Mouse (Mus musculus) lung, postnatal 0 days (tissue): ENCODE measurements around the gene Rnf31. TPM values are rescaled to one million over a fixed set of nuclear protein-coding genes. Genes with fewer than 3 reads are reported as not detected.

Source experiments
- ATAC-seq: fragments of 200-750 bp; cut with Nextera tagmentation; 2 replicates; pipeline ENCODE4 v1.8.0; 2017; ENCODE audit warnings: moderate library complexity
- DNase-seq: peaks from one replicate; pipeline ENCODE4 v3.0.0-alpha.2; 2016; ENCODE audit warnings: low spot score
- H3K27ac ChIP-seq: fragments of 300-500 bp; sonication (generic); 2 replicates; pipeline ENCODE4 v1.5.1; 2014; ENCODE audit warnings: antibody characterized with exemption, mild to moderate bottlenecking, low read length, mixed read lengths
- H3K27me3 ChIP-seq: fragments of 300-500 bp; sonication (generic); replicated peaks from 2 replicates; pipeline ENCODE4 v1.6.1; 2014; ENCODE audit warnings: low read length, mixed read lengths; ENCODE audit not compliant: insufficient read depth
- H3K36me3 ChIP-seq: fragments of 300-500 bp; sonication (generic); 2 replicates; pipeline ENCODE4 v1.6.1; 2014; ENCODE audit warnings: low read length, mixed read lengths; ENCODE audit not compliant: insufficient read depth
- H3K4me1 ChIP-seq: fragments of 300-500 bp; sonication (generic); 2 replicates; pipeline ENCODE4 v1.6.1; 2014; ENCODE audit warnings: antibody characterized with exemption, low read depth, low read length, mixed read lengths; ENCODE audit not compliant: insufficient read depth
- H3K4me2 ChIP-seq: fragments of 300-500 bp; sonication (generic); replicated peaks from 2 replicates; pipeline ENCODE4 v1.6.1; 2014; ENCODE audit warnings: low read depth, mild to moderate bottlenecking, low read length, moderate library complexity, mixed read lengths
- H3K4me3 ChIP-seq: fragments of 300-500 bp; sonication (generic); 2 replicates; pipeline ENCODE4 v1.5.1; 2014; ENCODE audit warnings: low read depth, low read length
- H3K9ac ChIP-seq: fragments of 300-500 bp; sonication (generic); replicated peaks from 2 replicates; pipeline ENCODE4 v1.6.1; 2014; ENCODE audit warnings: low read depth, mild to moderate bottlenecking
- H3K9me3 ChIP-seq: fragments of 300-500 bp; sonication (generic); 2 replicates; pipeline ENCODE4 v1.6.1; 2016; ENCODE audit warnings: low read length, mixed read lengths
- CTCF ChIP-seq: IDR thresholded peaks from 2 replicates; pipeline ENCODE4 v1.5.1; 2016; ENCODE audit warnings: antibody characterized with exemption, mild to moderate bottlenecking
- EP300 ChIP-seq: IDR thresholded peaks from 2 replicates; pipeline ENCODE4 v1.6.1; 2016; ENCODE audit warnings: antibody characterized with exemption, mild to moderate bottlenecking, control low read depth
- WGBS: fragments of 180-500 bp; shearing (Covaris S2); extraction: QIAGEN DNeasy Blood & Tissue Kit; methylation state at CpG from one replicate; pipeline ENCODE4 v1.1.7; 2014; 5-methylcytosine and 5-hydroxymethylcytosine counted together
- polyA plus RNA-seq: library from polyadenylated mRNA; unstranded; fragments of >200 nt; fragmentation: Nextera tagmentation; extraction: Ambion mirVana; gene quantifications from 2 replicates; pipeline ENCODE4 v1.2.1, GENCODE M21; 2015

Rnf31 gene
- polyA plus RNA-seq, 1 experiment from 2014 or later, result 24.1 TPM

DNA sequence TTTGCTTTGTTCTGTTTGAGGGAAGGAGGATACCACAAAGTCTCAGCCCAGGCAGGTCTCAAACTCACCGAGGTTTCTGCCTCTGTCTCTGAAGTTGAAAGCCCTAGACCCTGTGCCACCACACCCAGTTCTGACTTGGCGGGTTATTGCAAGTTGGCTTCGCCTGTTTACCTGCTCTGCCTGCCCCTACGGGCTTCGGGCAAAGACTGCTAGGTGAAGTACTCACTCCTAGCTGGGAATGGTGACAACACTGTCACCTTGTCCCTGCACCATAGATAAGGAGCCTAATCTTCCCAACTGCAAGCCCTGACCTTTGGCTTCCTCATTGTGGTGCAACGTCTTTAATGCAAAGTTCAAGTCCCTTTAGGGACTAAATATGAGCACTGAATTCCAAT lies 5.9 kb upstream of the Rnf31 start:
- H3K9ac ChIP-seq, result no peak overlapping the region
- H3K4me2 ChIP-seq, result peak overlapping the region; percentile 81
- H3K9me3 ChIP-seq, result no peaks in the 10 kb centered on the region
- DNase-seq (no peak), ATAC-seq (peak; percentile 18)
- H3K4me1 ChIP-seq, result peaks cover 4% of the 10 kb centered on the region; the same call in 1 of the 2 replicates
- peaks cover 12% of the 10 kb centered on the region; the same call in 1 of the 2 replicates for H3K36me3 ChIP-seq
- TF ChIP-seq CTCF (no peak), EP300 (no peak)
- no peaks in the 10 kb centered on the region for H3K27me3 ChIP-seq
- peak overlapping the region; percentile 57 for H3K4me3 ChIP-seq
- H3K27ac ChIP-seq, result peak overlapping the region; percentile 47; the same call in 1 of the 2 replicates
- WGBS, result 48% methylated on average over 6 of the region's 6 CpGs

DNA sequence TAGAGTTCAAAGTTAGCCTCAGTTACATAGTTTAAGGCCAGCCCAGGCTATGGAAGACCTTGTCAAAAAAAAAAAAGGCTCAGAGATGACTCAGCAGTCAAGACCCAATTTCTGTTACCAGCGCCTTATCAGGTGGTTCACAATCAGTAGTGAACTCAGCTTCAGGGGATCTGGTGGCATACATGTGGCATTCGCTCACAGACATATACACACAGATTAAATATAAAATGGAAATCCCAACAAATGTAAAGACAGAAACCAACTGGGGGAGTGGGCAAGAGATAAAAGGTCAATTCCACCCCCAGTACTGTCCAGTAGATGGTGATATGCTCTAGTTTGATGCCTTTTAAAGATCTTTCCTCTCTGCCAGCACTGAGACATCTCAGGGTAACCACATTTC lies 5.4 kb upstream of the Rnf31 start:
- no peak overlapping the region for H3K4me3 ChIP-seq
- DNase-seq, result no peak
- H3K9me3 ChIP-seq, result no peaks in the 10 kb centered on the region
- no peak overlapping the region for H3K27ac ChIP-seq
- H3K4me2 ChIP-seq, result no peak overlapping the region
- H3K9ac ChIP-seq, result no peak overlapping the region
- peaks cover 4% of the 10 kb centered on the region; the same call in 1 of the 2 replicates for H3K4me1 ChIP-seq
- no peak for ATAC-seq
- peaks cover 9% of the 10 kb centered on the region; the same call in 1 of the 2 replicates for H3K36me3 ChIP-seq
- no peaks in the 10 kb centered on the region for H3K27me3 ChIP-seq
- TF ChIP-seq EP300 (no peak), CTCF (no peak)
- 91% methylated on average over 2 of the region's 2 CpGs for WGBS

DNA sequence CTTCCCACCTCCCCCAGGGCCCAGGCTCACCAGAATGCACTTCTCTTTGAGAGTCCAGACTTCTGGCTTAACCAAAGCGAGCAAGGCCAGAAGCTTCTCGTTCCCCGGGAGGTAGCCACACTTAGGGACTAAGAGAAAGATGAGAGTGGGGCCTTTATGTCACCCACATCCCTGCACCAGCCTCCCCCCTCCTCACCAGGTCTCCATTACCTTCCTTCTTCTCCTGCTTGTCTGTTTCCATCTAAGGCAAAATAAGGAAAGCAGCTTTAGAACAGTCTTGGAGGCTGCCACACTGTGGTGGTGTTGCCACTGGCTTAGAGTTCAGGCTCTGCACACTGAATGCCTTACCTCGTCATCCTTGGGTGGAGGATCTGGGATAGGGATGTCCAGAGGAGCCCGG lies 2.2 kb upstream of the Rnf31 start:
- Histone ChIP-seq H3K4me1 (peaks cover 10% of the 10 kb centered on the region), H3K9ac (no peak overlapping the region), H3K27me3 (no peaks in the 10 kb centered on the region), H3K27ac (no peak overlapping the region), H3K4me2 (no peak overlapping the region), H3K4me3 (no peak overlapping the region), H3K36me3 (peaks cover 6% of the 10 kb centered on the region; the same call in 1 of the 2 replicates), H3K9me3 (no peaks in the 10 kb centered on the region)
- no peak for TF ChIP-seq CTCF
- no peak for TF ChIP-seq EP300
- ATAC-seq (no peak), DNase-seq (no peak)
- WGBS, result 94% methylated on average over 5 of the region's 5 CpGs

DNA sequence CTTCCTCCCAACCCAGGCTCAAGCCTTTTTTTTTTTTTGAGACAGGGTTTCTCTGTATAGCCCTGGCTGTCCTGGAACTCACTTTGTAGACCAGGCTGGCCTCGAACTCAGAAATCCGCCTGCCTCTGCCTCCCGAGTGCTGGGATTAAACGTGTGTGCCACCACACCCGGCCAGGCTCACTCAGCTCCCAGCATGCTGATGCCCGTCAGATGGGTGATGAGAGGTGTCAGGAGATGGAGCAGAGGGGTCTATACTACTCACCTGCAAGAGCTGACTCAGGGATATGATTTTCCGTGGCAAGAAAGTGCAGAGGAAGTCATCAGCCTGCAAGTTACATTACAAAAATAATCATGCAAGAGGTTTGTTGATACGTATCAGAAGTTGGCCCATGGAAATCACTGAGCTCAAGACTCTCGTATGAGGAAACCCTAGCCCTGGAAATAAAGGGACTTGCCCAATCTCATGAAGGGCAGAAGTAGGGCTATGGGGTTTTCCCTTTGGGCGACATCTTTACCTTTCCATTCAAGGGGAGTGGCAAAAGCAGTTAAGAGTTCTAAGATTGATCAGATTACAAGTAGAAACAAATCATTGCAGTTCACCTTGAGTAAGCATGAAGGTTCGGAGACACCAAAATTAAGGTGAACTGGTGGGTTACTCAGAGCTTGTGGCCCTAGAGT lies 1.6 kb upstream of the Rnf31 start:
- peak overlapping the region; percentile 63 for H3K9ac ChIP-seq
- 75% methylated on average over 11 of the region's 11 CpGs for WGBS
- H3K27me3 ChIP-seq, result no peaks in the 10 kb centered on the region
- ATAC-seq, result no peak
- H3K36me3 ChIP-seq, result peaks cover 9% of the 10 kb centered on the region; the same call in 1 of the 2 replicates
- no peak for DNase-seq
- no peaks in the 10 kb centered on the region for H3K9me3 ChIP-seq
- H3K4me2 ChIP-seq, result peak overlapping the region; percentile 94
- peak overlapping the region; percentile 84 for H3K27ac ChIP-seq
- TF ChIP-seq EP300 (no peak), CTCF (no peak)
- peaks cover 10% of the 10 kb centered on the region for H3K4me1 ChIP-seq
- H3K4me3 ChIP-seq, result peak overlapping the region; percentile 91

DNA sequence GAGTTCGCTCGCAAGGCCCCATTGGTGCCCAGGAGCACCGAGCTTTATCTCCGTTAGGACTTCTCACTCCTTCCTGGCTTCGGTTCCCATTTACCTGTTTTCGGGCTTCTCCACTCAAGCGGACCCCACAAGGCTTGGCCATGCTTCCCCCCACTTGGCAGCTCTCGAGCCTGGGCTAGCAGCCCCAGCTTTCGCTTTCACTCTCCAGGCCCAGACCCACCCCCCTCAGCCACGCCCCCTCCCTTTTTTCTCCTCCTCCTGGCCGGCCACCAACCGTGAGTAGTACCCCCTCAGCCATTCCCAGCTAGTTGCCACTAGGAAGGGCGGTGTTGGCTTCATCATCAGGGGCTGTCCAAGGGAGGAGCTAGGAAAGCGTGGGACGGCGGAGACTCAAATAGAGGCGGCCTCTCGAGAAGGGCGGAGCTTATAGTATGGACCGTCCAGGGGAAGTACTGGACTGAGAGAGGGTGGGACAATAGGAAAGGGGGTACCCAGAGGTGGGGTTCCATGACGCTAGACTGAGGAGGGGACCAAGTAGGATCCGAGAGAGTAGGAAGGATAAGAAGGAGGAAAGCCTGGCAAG lies 669 bp upstream of the Rnf31 start, which contains the start of gene Psme2:
TSS of gene Psme2 (minus strand) at position 366 of the 583 bp plus-strand sequence.
- peak; percentile 100 for DNase-seq
- H3K36me3 ChIP-seq, result peaks cover 17% of the 10 kb centered on the region
- WGBS, result under 1% methylated on average over 22 of the region's 22 CpGs
- peak within 1 kb of the TSS; percentile 88 for H3K9ac ChIP-seq
- H3K4me3 ChIP-seq, result peak within 1 kb of the TSS; percentile 91
- peak; percentile 94 for ATAC-seq
- H3K9me3 ChIP-seq, result no peaks in the 10 kb centered on the region
- peak within 1 kb of the TSS; percentile 94 for H3K4me2 ChIP-seq
- H3K4me1 ChIP-seq, result peaks cover 10% of the 10 kb centered on the region
- H3K27ac ChIP-seq, result peak within 1 kb of the TSS; percentile 96
- no peaks in the 10 kb centered on the region for H3K27me3 ChIP-seq
- TF ChIP-seq CTCF (no peak), EP300 (no peak)

DNA sequence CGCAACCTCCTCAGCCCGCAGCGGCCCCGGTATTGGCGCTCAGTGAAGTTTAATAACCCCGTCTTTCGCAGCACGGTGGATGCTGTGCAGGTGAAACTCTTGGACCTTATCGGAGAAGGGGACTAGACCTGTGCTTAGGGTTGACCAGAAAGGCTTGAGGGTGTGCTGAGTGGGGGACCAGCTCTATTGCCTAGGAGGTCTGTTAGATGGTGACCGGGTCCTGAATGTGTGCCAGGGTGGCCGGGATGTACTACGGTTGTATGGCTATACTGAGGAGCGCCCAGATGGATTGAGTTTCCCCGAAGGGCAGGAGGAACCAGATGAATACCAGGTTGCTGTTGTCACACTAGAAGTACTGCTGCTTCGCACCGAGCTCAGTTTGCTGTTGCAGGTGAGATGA lies 718 bp downstream of the Rnf31 start:
- TF ChIP-seq CTCF (no peak), EP300 (no peak)
- no peak for DNase-seq
- H3K9ac ChIP-seq, result peak overlapping the region; percentile 88
- H3K27ac ChIP-seq, result peak overlapping the region; percentile 96
- H3K4me2 ChIP-seq, result peak overlapping the region; percentile 94
- no peaks in the 10 kb centered on the region for H3K9me3 ChIP-seq
- peaks cover 10% of the 10 kb centered on the region for H3K4me1 ChIP-seq
- peaks cover 26% of the 10 kb centered on the region for H3K36me3 ChIP-seq
- ATAC-seq, result no peak
- WGBS, result 4% methylated on average over 16 of the region's 16 CpGs
- H3K27me3 ChIP-seq, result no peaks in the 10 kb centered on the region
- H3K4me3 ChIP-seq, result peak overlapping the region; percentile 91
